Mouse (Mus musculus) MEL (cell line): ENCODE results near the gene Fut1. TPM values are rescaled to one million over a fixed set of nuclear protein-coding genes. Genes with fewer than 3 reads are reported as not detected.

Source experiments
- DNase-seq: peaks from one replicate; pipeline ENCODE4 v3.0.0; 2011; ENCODE audit warnings: low read depth, low spot score
- H3K27ac ChIP-seq: 2 replicates; pipeline ENCODE4 v1.5.1; 2012; ENCODE audit warnings: low read depth, mild to moderate bottlenecking, control low read depth, low read length, moderate library complexity; ENCODE audit not compliant: control insufficient read depth
- H3K27me3 ChIP-seq, 2 experiments: fragments of 150-350 bp in 1 of 2; sonication (generic) in 1 of 2; 2 replicates each; pipeline ENCODE4 v1.6.1; 2012; ENCODE audit warnings: low read length in 2 of 2, mild to moderate bottlenecking in 2 of 2, improper control_type of control experiment in 1 of 2, moderate library complexity in 1 of 2; ENCODE audit not compliant: insufficient read depth in 2 of 2, control insufficient read depth in 1 of 2
- H3K36me3 ChIP-seq, 2 experiments: 2 replicates each; pipeline ENCODE4 v1.6.1; 2012 to 2014; ENCODE audit warnings: low read length in 2 of 2, improper control_type of control experiment in 1 of 2, inconsistent platforms in 1 of 2, mild to moderate bottlenecking in 1 of 2; ENCODE audit not compliant: insufficient read depth in 2 of 2, control insufficient read depth in 1 of 2
- H3K4me1 ChIP-seq, 2 experiments: fragments of 150-350 bp in 1 of 2; sonication (generic) in 1 of 2; 2 replicates each; pipeline ENCODE4 v1.6.1; 2012; ENCODE audit warnings: low read length in 2 of 2, improper control_type of control experiment in 1 of 2, mild to moderate bottlenecking in 1 of 2; ENCODE audit not compliant: insufficient read depth in 2 of 2, control insufficient read depth in 1 of 2
- H3K4me3 ChIP-seq, 2 experiments: fragments of 150-350 bp in 1 of 2; sonication (generic) in 1 of 2; 2 replicates each; pipeline ENCODE4 v1.5.1; 2012; ENCODE audit warnings: low read depth in 2 of 2, low read length in 2 of 2, mild to moderate bottlenecking in 2 of 2, moderate library complexity in 2 of 2, control low read depth in 1 of 2, improper control_type of control experiment in 1 of 2; ENCODE audit not compliant: control insufficient read depth in 1 of 2, insufficient read depth in 1 of 2
- H3K79me2 ChIP-seq: 2 replicates; pipeline ENCODE4 v1.6.1; 2012; ENCODE audit warnings: mild to moderate bottlenecking, low read length, moderate library complexity; ENCODE audit not compliant: control insufficient read depth, poor library complexity, insufficient read depth
- H3K9ac ChIP-seq: 2 replicates; pipeline ENCODE4 v1.6.1; 2012; ENCODE audit warnings: low read depth, mild to moderate bottlenecking, control low read depth, low read length, moderate library complexity; ENCODE audit not compliant: control insufficient read depth, poor library complexity, severe bottlenecking
- H3K9me3 ChIP-seq: fragments of 150-350 bp; sonication (generic); replicated peaks from 2 replicates; pipeline ENCODE4 v1.6.1; 2012; ENCODE audit warnings: mild to moderate bottlenecking, low read length, improper control_type of control experiment, moderate library complexity; ENCODE audit not compliant: insufficient read depth
- BHLHE40 ChIP-seq: IDR thresholded peaks from 2 replicates; pipeline ENCODE4 v1.6.1; 2012; ENCODE audit warnings: low read depth, mild to moderate bottlenecking, inconsistent platforms, low read length, improper control_type of control experiment, borderline replicate concordance
- CHD1 ChIP-seq: IDR thresholded peaks from 2 replicates; pipeline ENCODE4 v1.6.1; 2012; ENCODE audit warnings: low read depth, mild to moderate bottlenecking, inconsistent platforms, low read length, improper control_type of control experiment
- CHD2 ChIP-seq: IDR thresholded peaks from 2 replicates; pipeline ENCODE4 v1.6.1; 2011; ENCODE audit warnings: low read length, improper control_type of control experiment
- E2F4 ChIP-seq: IDR thresholded peaks from 2 replicates; pipeline ENCODE4 v1.6.1; 2011; ENCODE audit warnings: low read depth, low read length, improper control_type of control experiment, borderline replicate concordance
- ELF1 ChIP-seq: IDR thresholded peaks from 2 replicates; pipeline ENCODE4 v1.6.1; 2014; ENCODE audit warnings: low read depth, mild to moderate bottlenecking, inconsistent platforms, low read length, improper control_type of control experiment, moderate library complexity
- EP300 ChIP-seq, 2 experiments: IDR thresholded peaks; 2 replicates each; pipeline ENCODE4 v1.6.1; 2011; ENCODE audit warnings: improper control_type of control experiment in 2 of 2, low read length in 2 of 2, low read depth in 1 of 2, mild to moderate bottlenecking in 1 of 2
- GABPA ChIP-seq: IDR thresholded peaks from 2 replicates; pipeline ENCODE4 v1.6.1; 2012; ENCODE audit warnings: low read depth, mild to moderate bottlenecking, inconsistent platforms, low read length, improper control_type of control experiment, moderate library complexity
- JUND ChIP-seq: IDR thresholded peaks from 2 replicates; pipeline ENCODE4 v1.6.1; 2011; ENCODE audit warnings: low read depth, mild to moderate bottlenecking, improper control_type of control experiment, low read length
- KAT2A ChIP-seq: conservative IDR thresholded peaks from 2 replicates; pipeline ENCODE4 v1.6.1; 2012; ENCODE audit warnings: low read depth, low read length, improper control_type of control experiment, inconsistent platforms
- MAFK ChIP-seq: IDR thresholded peaks from 2 replicates; pipeline ENCODE4 v1.6.1; 2011; ENCODE audit warnings: low read depth, mild to moderate bottlenecking, low read length, improper control_type of control experiment, borderline replicate concordance
- MAX ChIP-seq: IDR thresholded peaks from 2 replicates; pipeline ENCODE4 v1.6.1; 2011; ENCODE audit warnings: low read length, improper control_type of control experiment
- MEF2A ChIP-seq: IDR thresholded peaks from 2 replicates; pipeline ENCODE4 v1.6.1; 2014; ENCODE audit warnings: low read depth, mild to moderate bottlenecking, inconsistent platforms, low read length, improper control_type of control experiment; ENCODE audit not compliant: poor library complexity, insufficient replicate concordance, severe bottlenecking; ENCODE audit errors: extremely low read depth
- MXI1 ChIP-seq: IDR thresholded peaks from 2 replicates; pipeline ENCODE4 v1.6.1; 2011; ENCODE audit warnings: mild to moderate bottlenecking, low read depth, low read length, improper control_type of control experiment
- NELFE ChIP-seq: IDR thresholded peaks from 2 replicates; pipeline ENCODE4 v1.6.1; 2011; ENCODE audit warnings: low read depth, low read length, improper control_type of control experiment
- NRF1 ChIP-seq: IDR thresholded peaks from 2 replicates; pipeline ENCODE4 v1.6.1; 2014; ENCODE audit warnings: low read depth, mild to moderate bottlenecking, inconsistent platforms, low read length, improper control_type of control experiment, moderate library complexity; ENCODE audit not compliant: poor library complexity, insufficient read depth, severe bottlenecking
- RAD21 ChIP-seq: IDR thresholded peaks from 2 replicates; pipeline ENCODE4 v1.6.1; 2011; ENCODE audit warnings: mild to moderate bottlenecking, low read depth, low read length, improper control_type of control experiment
- RCOR1 ChIP-seq: IDR thresholded peaks from 2 replicates; pipeline ENCODE4 v1.6.1; 2012; ENCODE audit warnings: low read depth, mild to moderate bottlenecking, inconsistent platforms, low read length, improper control_type of control experiment
- SIN3A ChIP-seq: IDR thresholded peaks from 2 replicates; pipeline ENCODE4 v1.6.1; 2012; ENCODE audit warnings: low read length, improper control_type of control experiment, inconsistent platforms
- SMC3 ChIP-seq: IDR thresholded peaks from 2 replicates; pipeline ENCODE4 v1.6.1; 2011; ENCODE audit warnings: low read depth, low read length, improper control_type of control experiment
- TCF12 ChIP-seq: IDR thresholded peaks from 2 replicates; pipeline ENCODE4 v1.6.1; 2014; ENCODE audit warnings: low read depth, mild to moderate bottlenecking, inconsistent platforms, low read length, improper control_type of control experiment, moderate library complexity
- UBTF ChIP-seq: IDR thresholded peaks from 2 replicates; pipeline ENCODE4 v1.6.1; 2012; ENCODE audit warnings: low read depth, mild to moderate bottlenecking, inconsistent platforms, low read length, improper control_type of control experiment, moderate library complexity, borderline replicate concordance; ENCODE audit not compliant: insufficient read depth
- USF1 ChIP-seq: IDR thresholded peaks from 2 replicates; pipeline ENCODE4 v1.6.1; 2014; ENCODE audit warnings: low read depth, mild to moderate bottlenecking, inconsistent platforms, low read length, improper control_type of control experiment, moderate library complexity
- ZMIZ1 ChIP-seq: IDR thresholded peaks from 2 replicates; pipeline ENCODE4 v1.6.1; 2012; ENCODE audit warnings: low read depth, mild to moderate bottlenecking, inconsistent platforms, low read length, improper control_type of control experiment, moderate library complexity
- ZNF384 ChIP-seq: IDR thresholded peaks from 2 replicates; pipeline ENCODE4 v1.6.1; 2012; ENCODE audit warnings: low read depth, mild to moderate bottlenecking, inconsistent platforms, low read length, improper control_type of control experiment
- polyA plus RNA-seq, 2 experiments: library from polyadenylated mRNA; stranded (reverse) in 1 of 2; unstranded in 1 of 2; fragments of >175 nt in 1 of 2; fragments of >200 nt in 1 of 2; gene quantifications; 2 replicates each; pipeline versions ENCODE4 v1.2.1 to v1.2.4; 2012; ENCODE audit warnings: low replicate concordance in 2 of 2, low read depth in 1 of 2; ENCODE audit not compliant: insufficient read length in 2 of 2, insufficient read depth in 1 of 2, missing spikeins in 1 of 2
- total RNA-seq: library from RNA; depleted of rRNA; stranded (reverse); fragments of 300-350 nt; gene quantifications from 2 replicates; pipeline ENCODE4 v1.2.3, GENCODE M21; 2012

The Fut1 gene
- total and polyA plus RNA-seq, 3 experiments, result 0.04 TPM; not detected in 2

GRCm38 (mm10) chr7:45597013-45597412 is 20.1 kb upstream of the Fut1 start:
- TF ChIP-seq TCF12 (no peak), RAD21 (no peak), GABPA (no peak), RCOR1 (no peak), SIN3A (no peak), KAT2A (no peak), BHLHE40 (no peak), CHD2 (no peak), MXI1 (no peak), E2F4 (no peak), NRF1 (no peak), USF1 (no peak), SMC3 (no peak), MEF2A (no peak), JUND (no peak), CHD1 (no peak), NELFE (no peak), ZMIZ1 (no peak)
- Histone ChIP-seq H3K79me2 (no peaks in the 10 kb centered on the region), H3K9me3 (no peaks in the 10 kb centered on the region), H3K4me1 (peaks cover 9 to 16% of the 10 kb centered on the region in 2 experiments), H3K27me3 (no peaks in the 10 kb centered on the region), H3K4me3 (no peak overlapping the region), H3K9ac (no peak overlapping the region), H3K27ac (no peak overlapping the region), H3K36me3 (peaks cover 0 to 23% of the 10 kb centered on the region in 2 experiments; a peak in 2 of 4 replicates)
- no peak for DNase-seq

- no peak overlapping the region for H3K4me3 ChIP-seq
- H3K79me2 ChIP-seq, result no peaks in the 10 kb centered on the region
- H3K9me3 ChIP-seq, result no peaks in the 10 kb centered on the region
- H3K36me3 ChIP-seq, result peaks cover 0 to 19% of the 10 kb centered on the region in 2 experiments; a peak in 2 of 4 replicates
- peaks cover 7 to 15% of the 10 kb centered on the region in 2 experiments for H3K4me1 ChIP-seq
- no peak for DNase-seq
- H3K27ac ChIP-seq, result no peak overlapping the region
- TF ChIP-seq MAFK (no peak), BHLHE40 (no peak), ELF1 (no peak), UBTF (no peak), ZNF384 (no peak), EP300 (IDR thresholded peaks at IDR 0.05; ENCODE audit: low read depth in 1 of 2, low read length in 2 of 2) (no peak), RAD21 (no peak), MAX (no peak)
- no peak overlapping the region for H3K9ac ChIP-seq
- no peaks in the 10 kb centered on the region for H3K27me3 ChIP-seq
These were observed 19.6 kb upstream of the Fut1 start for GRCm38 (mm10) chr7:45597527-45597926.
